Mouse (Mus musculus): ENCODE results near the gene Alg5. TPM values are rescaled to one million over a fixed set of nuclear protein-coding genes. Genes with fewer than 3 reads are reported as not detected.
A peak's percentile ranks its signal among the peaks of the same experiment; 100 is the strongest.

Gene Alg5
- polyA plus RNA-seq, 1 experiment from 2014 or later, result 65.8 TPM

DNA sequence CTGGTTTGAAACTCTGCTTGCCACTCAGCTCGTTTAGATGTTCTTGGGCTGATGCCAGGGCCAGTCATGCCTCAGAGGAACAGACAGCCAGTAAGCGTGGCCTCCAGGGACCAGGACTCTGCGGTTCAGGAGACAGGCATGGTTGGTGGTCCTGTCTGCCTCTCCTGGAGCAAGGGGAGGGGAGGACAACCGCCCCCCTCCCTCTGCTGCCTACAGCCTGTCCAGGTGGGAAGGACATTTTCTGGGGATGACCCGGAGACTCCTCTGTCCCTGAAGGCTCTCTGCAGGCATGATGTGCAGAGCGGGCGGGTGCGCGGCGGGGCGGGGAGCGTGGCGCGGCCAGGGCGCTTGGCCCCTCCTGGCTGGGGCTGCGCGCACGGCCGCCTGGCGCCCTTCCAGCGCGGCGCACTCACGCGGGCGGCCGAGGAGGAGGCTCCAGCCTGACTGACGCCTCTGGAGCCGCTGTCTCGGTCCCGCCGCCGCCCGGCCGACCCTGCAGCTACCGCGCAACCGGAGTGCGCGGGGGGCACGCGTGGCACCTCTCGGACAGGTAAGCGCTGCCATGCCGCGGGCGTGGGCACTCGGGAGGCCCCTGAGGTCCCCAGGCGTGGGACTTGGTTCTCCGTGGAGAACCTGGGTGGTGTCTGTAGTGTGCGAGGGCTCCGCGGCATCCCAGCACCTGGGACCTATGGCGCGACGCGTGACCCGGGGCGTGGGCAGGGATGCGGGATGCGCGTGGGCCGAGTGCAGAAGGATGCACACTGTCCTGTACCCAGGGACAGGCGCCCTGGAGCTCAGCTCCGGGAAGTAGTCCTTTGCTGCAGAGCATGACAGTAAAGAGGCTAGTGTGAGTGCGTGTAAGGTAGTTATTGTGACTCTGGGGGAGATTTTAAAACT is 20.1 kb downstream of the Alg5 start, which contains the start of gene Smad9:
Gene Smad9 (plus strand): TSS at position 438 of the 897 bp plus-strand sequence.
- peak within 1 kb of the TSS; percentile 44 for H3K9ac ChIP-seq (replicated peaks; ENCODE audit: low read depth)
- H3K4me1 ChIP-seq (ENCODE audit: insufficient read depth, low read depth, low read length), result peaks cover 2% of the 10 kb centered on the region; the same call in 1 of the 2 replicates
- peak within 1 kb of the TSS; percentile 78 for H3K27ac ChIP-seq (ENCODE audit: low read length)
- H3K36me3 ChIP-seq (ENCODE audit: insufficient read depth, low read length), result no peaks in the 10 kb centered on the region; the same call in 1 of the 2 replicates
- under 1% methylated on average over 66 of the region's 66 CpGs for WGBS
- TF ChIP-seq EP300 (IDR thresholded peaks at IDR 0.05) (no peak), CTCF (IDR thresholded peaks at IDR 0.05) (no peak; the same call in 1 of the 2 replicates)
- peak; percentile 74 for DNase-seq (ENCODE audit: low spot score)
- peak within 1 kb of the TSS; percentile 98 for H3K4me2 ChIP-seq (replicated peaks; ENCODE audit: low read depth, low read length)
- H3K4me3 ChIP-seq (ENCODE audit: low read depth, low read length), result peak within 1 kb of the TSS; percentile 63
- H3K9me3 ChIP-seq (ENCODE audit: low read length), result no peaks in the 10 kb centered on the region
- peak; percentile 90 for ATAC-seq
- no peaks in the 10 kb centered on the region for H3K27me3 ChIP-seq (replicated peaks; ENCODE audit: insufficient read depth, low read length)

DNA sequence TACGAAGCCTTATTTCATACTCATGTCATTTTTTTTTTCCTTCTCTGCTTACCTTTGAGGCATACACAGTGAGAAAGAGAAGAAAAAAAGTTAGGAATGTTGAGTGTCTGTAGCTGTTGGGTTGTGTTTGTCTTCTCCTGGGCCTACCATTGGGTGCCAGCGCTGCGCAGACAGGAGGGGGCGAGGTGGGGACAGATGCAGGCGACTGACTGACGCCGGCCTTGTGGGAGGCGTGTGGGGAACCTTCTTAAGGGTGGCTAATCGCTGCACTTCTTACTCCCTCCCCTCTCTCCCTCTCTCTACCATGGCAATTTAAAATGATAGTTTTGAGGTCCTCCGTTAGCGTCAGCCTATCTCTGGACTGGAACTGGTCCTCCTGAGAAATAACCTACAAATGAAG is 20.7 kb downstream of the Alg5 start:
- Histone ChIP-seq H3K4me2 (replicated peaks; ENCODE audit: low read depth, low read length) (peak overlapping the region; percentile 98), H3K27me3 (replicated peaks; ENCODE audit: insufficient read depth, low read length) (no peaks in the 10 kb centered on the region), H3K4me1 (ENCODE audit: insufficient read depth, low read depth, low read length) (peaks cover 6% of the 10 kb centered on the region; the same call in 1 of the 2 replicates), H3K9ac (replicated peaks; ENCODE audit: low read depth) (peak overlapping the region; percentile 44; the same call in 1 of the 2 replicates), H3K4me3 (ENCODE audit: low read depth, low read length) (peak overlapping the region; percentile 63), H3K36me3 (ENCODE audit: insufficient read depth, low read length) (no peaks in the 10 kb centered on the region), H3K9me3 (ENCODE audit: low read length) (no peaks in the 10 kb centered on the region), H3K27ac (ENCODE audit: low read length) (peak overlapping the region; percentile 78)
- 2% methylated on average over 11 of the region's 11 CpGs for WGBS
- DNase-seq (ENCODE audit: low spot score), result peak; percentile 65
- TF ChIP-seq EP300 (IDR thresholded peaks at IDR 0.05) (peak; percentile 24; the same call in 1 of the 2 replicates), CTCF (IDR thresholded peaks at IDR 0.05) (peak; percentile 32)
- peak; percentile 85 for ATAC-seq

DNA sequence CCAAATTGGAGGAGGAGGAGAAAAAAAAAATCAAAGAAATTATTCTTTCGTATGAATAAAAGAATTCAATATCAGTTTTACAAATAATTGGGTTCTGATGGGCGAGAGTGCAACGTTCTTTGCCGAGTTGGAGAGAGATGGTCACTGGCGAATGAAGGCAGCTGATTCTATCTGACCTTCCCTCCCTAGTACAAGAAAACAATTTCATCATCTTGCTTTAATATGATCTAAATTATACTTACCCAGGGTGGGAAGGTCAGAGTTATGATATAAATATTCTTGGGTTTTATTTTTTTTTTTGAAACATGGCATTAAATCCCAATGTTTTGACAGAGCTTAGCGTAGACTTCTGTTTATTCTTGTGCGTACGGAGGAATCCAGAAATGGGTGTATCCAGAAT is 22.1 kb downstream of the Alg5 start:
- Histone ChIP-seq H3K36me3 (ENCODE audit: insufficient read depth, low read length) (no peaks in the 10 kb centered on the region), H3K27me3 (replicated peaks; ENCODE audit: insufficient read depth, low read length) (no peaks in the 10 kb centered on the region), H3K27ac (ENCODE audit: low read length) (no peak overlapping the region), H3K9me3 (ENCODE audit: low read length) (no peaks in the 10 kb centered on the region), H3K9ac (replicated peaks; ENCODE audit: low read depth) (no peak overlapping the region), H3K4me3 (ENCODE audit: low read depth, low read length) (no peak overlapping the region), H3K4me2 (replicated peaks; ENCODE audit: low read depth, low read length) (peak overlapping the region; percentile 98; the same call in 1 of the 2 replicates), H3K4me1 (ENCODE audit: insufficient read depth, low read depth, low read length) (peaks cover 6% of the 10 kb centered on the region; the same call in 1 of the 2 replicates)
- TF ChIP-seq EP300 (IDR thresholded peaks at IDR 0.05), result no peak
- no peak for TF ChIP-seq CTCF (IDR thresholded peaks at IDR 0.05)
- ATAC-seq (no peak), DNase-seq (ENCODE audit: low spot score) (no peak)
- WGBS, result 51% methylated on average over 8 of the region's 8 CpGs

DNA sequence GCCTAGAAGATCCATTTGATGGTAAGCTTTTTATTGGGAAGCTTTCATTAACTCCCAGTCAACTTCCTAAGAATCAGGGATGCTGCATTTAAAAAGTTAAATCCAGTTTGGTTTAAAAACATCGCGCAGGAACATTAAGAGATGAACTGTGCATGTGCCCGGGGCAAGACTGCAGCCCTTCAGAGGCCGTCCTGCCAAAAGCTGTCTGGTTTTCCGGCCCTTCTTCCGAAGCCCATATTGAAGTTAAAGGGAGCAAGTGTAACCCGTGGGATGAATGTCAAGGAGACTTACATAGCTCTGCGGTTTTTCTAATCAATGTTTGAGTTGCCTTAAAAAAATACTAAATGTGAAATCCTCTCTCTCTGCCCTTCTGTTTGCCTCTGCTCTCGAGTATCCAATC is 23.9 kb downstream of the Alg5 start:
- Histone ChIP-seq H3K4me2 (replicated peaks; ENCODE audit: low read depth, low read length) (no peak overlapping the region), H3K27ac (ENCODE audit: low read length) (no peak overlapping the region), H3K9ac (replicated peaks; ENCODE audit: low read depth) (no peak overlapping the region), H3K9me3 (ENCODE audit: low read length) (no peaks in the 10 kb centered on the region), H3K4me3 (ENCODE audit: low read depth, low read length) (no peak overlapping the region), H3K27me3 (replicated peaks; ENCODE audit: insufficient read depth, low read length) (no peaks in the 10 kb centered on the region), H3K36me3 (ENCODE audit: insufficient read depth, low read length) (no peaks in the 10 kb centered on the region), H3K4me1 (ENCODE audit: insufficient read depth, low read depth, low read length) (peaks cover 6% of the 10 kb centered on the region; the same call in 1 of the 2 replicates)
- TF ChIP-seq EP300 (IDR thresholded peaks at IDR 0.05) (no peak), CTCF (IDR thresholded peaks at IDR 0.05) (no peak)
- ATAC-seq (no peak), DNase-seq (ENCODE audit: low spot score) (no peak)
- WGBS, result 55% methylated on average over 9 of the region's 9 CpGs

DNA sequence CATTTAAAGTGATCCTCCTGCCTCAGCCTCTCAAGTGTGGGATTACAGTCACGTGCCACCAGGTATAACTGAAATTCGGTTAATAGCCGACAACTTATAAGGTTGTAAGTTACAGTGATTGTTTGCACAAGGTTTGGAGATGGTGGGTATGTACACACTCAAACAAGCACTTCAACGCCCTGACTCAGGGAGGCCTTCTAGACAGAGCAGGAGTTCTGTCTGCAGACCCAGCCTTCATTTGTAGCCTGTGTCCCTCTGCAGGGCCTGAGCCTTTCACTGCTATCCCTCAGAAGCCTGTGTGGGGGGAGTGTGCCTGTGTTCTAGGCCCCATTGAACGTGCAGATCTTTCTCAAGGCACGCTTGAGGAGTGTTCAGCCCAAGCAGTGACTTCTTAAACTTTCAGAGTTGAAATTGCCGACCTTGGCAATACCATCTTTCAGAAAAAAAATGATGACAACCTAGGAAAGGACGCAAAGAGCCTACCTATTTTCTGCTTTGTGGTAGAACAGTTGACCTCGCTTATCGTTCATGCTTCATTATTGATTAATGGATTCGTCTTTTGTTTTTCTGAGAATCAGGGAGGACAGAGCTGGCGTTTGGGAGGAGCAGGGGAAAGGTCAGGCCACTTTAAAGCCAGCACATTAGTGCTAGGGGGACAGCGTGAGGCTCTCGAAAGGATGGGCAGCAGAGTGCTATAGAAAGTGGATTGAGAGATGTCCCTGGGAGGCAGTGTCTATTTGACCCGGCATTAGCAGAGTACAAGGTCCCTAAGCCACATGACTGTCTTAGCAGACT is 25.2 kb downstream of the Alg5 start:
- no peak for TF ChIP-seq CTCF (IDR thresholded peaks at IDR 0.05)
- 0 out of 2 replicates have a peak, but pooled peaks have one; percentile 38 for TF ChIP-seq EP300 (IDR thresholded peaks at IDR 0.05)
- ATAC-seq, result peak; percentile 40

More for the DNA sequence above, 25.2 kb downstream of the Alg5 start:
- WGBS, result 42% methylated on average over 15 of the region's 15 CpGs
- Histone ChIP-seq H3K27me3 (replicated peaks; ENCODE audit: insufficient read depth, low read length) (no peaks in the 10 kb centered on the region), H3K9me3 (ENCODE audit: low read length) (no peaks in the 10 kb centered on the region), H3K27ac (ENCODE audit: low read length) (0 out of 2 replicates have a peak overlapping the region, but pooled peaks have one; percentile 38), H3K4me2 (replicated peaks; ENCODE audit: low read depth, low read length) (no peak overlapping the region), H3K4me3 (ENCODE audit: low read depth, low read length) (no peak overlapping the region), H3K9ac (replicated peaks; ENCODE audit: low read depth) (no peak overlapping the region), H3K36me3 (ENCODE audit: insufficient read depth, low read length) (no peaks in the 10 kb centered on the region), H3K4me1 (ENCODE audit: insufficient read depth, low read depth, low read length) (peaks cover 6% of the 10 kb centered on the region; the same call in 1 of the 2 replicates)
- peak; percentile 59 for DNase-seq (ENCODE audit: low spot score)

All from lung, postnatal 0 days (tissue).